Mouse (Mus musculus): ENCODE data around the gene Kras.
A peak's percentile ranks its signal among the peaks of the same experiment; 100 is the strongest.

Kras gene

DNA sequence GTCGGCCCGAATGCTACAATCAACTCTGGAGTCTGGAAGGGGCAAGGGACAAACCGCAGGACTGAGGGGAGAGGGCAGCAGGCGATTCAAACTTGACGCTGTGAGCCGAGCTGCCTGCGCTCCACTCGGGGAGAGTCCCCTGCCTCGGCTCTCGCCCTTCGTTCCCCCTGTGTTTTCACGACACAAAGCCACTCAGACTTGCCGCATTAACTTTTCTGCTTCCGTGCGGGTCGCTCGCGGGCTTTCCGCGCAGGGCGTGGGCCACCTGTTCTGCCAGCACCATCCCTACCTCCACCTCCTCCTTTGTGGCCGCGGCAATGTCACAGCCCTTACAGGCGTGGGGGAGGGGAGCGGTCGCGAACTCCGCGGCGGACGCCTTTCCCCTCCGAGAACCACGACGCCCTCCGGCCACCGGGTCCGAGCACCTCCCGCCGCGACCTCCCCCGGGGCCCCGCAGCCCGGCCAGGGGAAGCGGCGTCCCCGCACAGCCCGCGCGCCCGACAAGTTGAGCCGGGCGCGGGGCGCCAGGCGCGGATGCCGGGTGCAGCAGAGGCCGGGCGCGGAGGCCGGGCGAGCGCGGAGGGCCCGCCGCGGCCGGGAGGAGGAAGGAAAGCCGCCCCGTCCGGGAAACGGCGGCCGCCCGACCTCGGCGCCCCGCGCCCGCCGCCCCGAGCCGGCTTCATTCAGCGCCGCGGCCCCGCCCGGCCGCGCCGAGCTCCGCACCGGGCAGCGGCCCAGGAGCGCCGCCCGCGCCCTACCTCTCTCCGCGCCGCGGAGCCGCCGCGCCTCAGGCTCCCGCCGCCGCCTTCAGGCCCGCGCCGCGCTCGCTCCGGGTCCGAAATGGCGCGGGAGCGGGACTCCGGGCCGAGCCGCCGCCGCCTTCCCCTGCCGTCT lies 501 bp downstream of the Kras start:
- peak; percentile 77 for DNase-seq (ENCODE audit: low read depth, low spot score)

DNA sequence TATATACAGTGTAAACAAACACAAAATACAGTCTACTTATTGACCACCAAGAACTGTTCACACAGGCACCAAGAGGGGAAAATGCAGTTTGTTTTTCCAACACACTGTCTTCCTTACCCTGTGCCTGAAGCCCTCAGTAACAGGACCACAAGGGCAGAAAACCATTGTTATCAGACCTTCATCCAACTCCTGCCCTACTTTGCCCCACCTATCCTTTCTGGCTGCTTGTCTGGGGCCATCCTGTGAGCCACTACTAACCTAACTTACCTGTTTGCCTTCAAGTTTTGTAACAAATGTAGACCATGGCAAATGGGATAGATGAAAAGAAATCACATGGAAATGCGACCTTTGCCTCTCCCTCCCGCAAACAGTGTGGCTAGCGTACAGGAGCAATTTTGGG lies 2.2 kb downstream of the Kras start:
- DNase-seq (ENCODE audit: low read depth, low spot score) = no peak

DNA sequence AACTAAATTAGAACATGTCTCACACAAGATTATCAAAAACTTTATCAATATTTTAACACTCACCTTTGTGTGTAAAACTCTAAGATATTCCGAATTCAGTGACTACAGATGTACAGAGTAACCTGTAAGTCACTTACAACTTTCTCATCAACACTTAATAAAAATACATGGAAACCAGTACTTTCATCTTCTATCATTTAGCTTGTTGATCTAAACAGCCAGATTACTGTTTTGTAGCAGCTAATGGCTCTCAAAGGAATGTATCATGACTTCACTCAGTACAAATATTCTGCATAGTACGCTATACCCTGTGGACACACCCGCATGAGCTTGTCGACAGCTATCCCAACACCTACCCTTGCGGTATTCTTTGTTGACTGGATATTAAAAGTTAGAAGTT lies 3.2 kb downstream of the Kras start:
- DNase-seq (ENCODE audit: low read depth, low spot score) = no peak

DNA sequence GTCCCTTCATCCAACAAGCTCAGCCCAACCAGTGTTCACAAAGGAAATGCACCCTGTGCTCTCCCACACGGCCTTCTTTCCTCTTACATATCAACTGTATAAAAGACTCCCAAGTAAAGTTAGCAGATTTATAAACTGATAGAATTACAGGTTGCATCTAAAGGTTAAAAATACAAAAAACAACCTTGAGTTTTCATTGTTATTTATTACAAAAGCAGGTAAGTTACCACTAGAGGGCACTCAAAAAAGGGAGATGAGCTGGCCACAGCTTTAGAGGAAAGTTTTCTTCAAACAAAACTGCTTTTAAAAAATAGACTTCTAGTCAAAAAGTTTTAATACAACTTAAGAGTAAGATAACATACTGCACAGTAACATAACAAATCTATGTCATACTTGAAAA lies 7.5 kb downstream of the Kras start:
- DNase-seq (ENCODE audit: low read depth, low spot score) = peak; percentile 31

DNA sequence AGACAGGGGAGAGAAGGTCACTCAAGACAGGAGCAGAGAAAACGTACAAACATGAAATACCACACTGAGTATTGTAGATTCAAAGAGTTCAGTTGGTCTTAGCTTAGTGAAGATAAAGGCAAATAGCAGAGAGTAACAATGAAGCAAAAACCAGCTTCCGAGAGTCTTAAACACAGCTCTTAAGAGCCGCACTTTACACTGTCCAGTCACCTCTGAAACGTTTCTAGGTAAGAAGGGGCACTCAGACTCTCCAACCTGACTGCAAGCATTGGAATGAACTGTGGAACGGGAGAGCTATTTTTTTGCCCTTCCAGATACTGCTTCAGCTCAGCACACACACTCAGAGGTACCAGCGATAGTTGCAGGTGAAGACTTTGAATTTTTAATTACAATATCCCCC lies 9.8 kb downstream of the Kras start:
- no peak for DNase-seq (ENCODE audit: low read depth, low spot score)

- DNase-seq (ENCODE audit: low read depth, low spot score) = no peak
These were observed 12.9 kb downstream of the Kras start for GRCm38 (mm10) chr6:145237148-145237547.

GRCm38 (mm10) chr6:145235367-145235766 lies 14.7 kb downstream of the Kras start:
- DNase-seq (ENCODE audit: low read depth, low spot score) = no peak

DNA sequence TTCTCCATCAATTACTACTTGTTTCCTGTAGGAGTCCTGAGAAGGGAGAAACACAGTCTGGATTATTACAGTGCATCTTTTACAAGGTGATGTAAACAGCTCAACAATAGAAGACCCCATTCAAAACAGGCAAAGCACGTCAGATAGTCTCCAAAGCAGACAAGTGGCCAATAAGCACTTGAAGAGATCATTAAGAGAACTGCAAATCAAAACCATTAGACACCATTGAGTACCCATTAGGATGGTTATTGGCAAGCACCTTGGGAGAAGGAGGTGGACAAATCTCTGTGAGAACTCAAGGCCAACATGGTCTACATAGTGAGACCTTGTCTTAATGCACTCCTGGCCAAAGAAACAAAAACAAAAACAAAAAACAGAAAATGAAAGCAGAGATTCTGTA lies 15.6 kb downstream of the Kras start:
- no peak for DNase-seq (ENCODE audit: low read depth, low spot score)

GRCm38 (mm10) chr6:145226296-145226695 lies 23.7 kb downstream of the Kras start:
- no peak for DNase-seq (ENCODE audit: low read depth, low spot score)

DNA sequence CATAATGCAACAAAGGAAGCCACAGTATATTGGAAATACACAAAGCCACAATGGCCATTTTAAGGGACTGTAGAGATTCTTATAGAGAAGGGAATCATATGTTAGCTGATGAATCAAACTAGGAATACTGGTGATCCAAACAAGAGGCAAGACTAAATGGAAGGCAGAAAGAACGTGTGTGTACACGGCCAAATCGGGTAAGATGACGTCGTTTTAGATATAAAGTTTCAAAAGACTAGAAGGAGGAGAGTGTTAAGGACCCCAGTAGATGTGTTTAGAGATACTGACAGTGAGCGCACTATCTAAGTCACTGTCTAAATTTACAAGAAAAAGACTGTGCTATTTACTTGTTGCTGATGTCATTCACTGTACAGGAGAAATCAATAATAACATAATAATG lies 25.8 kb downstream of the Kras start:
- DNase-seq (ENCODE audit: low read depth, low spot score) = no peak

- DNase-seq (ENCODE audit: low read depth, low spot score) = no peak
These were observed 34.2 kb downstream of the Kras start for GRCm38 (mm10) chr6:145215826-145216225.

DNA sequence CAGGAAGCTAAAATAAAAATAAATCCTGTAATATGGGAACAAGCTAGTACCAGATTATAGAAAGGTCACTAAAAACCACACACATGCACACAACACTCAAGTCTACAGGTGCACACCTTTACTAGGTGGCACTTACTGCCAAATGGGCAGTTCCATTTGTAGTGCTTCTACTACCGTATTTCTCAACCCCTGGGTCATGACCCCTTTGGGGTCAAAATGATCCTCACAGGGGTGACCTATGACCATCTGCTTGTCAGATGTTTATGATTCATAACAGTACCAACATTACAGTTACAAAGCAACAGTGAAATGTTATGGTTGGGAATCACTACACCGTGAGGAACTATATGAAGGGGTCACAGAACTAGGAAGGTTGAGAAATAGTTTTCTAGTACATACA lies 36.1 kb downstream of the Kras start:
- no peak for DNase-seq (ENCODE audit: low read depth, low spot score)

DNA sequence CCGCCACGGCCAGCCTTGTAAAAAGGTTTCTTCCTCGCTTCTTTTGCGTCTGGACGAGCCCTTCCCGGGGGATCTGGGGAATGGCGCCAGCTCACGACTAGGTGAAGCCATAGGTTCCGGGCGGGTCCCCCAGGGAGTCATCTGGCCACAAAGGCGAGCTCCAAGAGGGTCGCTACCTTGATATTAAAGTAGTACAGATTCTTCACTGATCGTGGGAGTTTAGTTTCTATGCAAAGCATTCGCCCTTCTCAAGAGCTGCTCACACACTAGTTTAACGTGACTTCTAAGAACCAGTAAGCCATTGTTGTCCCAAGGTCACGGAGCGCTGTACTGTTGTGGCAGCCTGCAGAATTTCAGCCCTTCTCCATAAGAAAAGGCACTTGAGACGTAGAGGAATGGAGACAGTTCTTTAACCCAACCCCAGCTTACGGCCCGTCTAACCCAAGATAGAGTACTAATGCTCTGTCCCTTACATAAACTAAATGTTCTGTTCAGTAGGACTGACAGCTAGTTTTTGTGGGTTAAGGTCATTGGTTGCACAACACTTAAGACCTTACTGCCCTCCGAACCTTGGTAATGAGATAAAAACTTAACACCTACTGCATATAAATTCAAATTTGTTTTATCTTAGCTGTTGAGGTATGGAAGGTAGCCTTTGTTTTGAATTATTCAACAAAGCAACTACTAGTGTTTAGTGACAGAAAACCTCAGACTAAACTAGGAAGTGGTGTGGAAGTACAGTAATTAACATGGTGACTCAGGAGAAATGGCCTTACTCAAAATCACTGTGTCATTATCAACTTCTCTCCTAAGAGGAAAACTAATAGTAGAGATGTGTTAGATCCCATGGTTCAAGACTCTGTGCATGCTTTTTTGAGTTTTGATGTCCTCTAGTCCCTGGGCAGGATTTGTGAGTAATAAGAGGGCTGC lies 38.4 kb downstream of the Kras start:
- peak; percentile 98 for DNase-seq (ENCODE audit: low read depth, low spot score)

DNA sequence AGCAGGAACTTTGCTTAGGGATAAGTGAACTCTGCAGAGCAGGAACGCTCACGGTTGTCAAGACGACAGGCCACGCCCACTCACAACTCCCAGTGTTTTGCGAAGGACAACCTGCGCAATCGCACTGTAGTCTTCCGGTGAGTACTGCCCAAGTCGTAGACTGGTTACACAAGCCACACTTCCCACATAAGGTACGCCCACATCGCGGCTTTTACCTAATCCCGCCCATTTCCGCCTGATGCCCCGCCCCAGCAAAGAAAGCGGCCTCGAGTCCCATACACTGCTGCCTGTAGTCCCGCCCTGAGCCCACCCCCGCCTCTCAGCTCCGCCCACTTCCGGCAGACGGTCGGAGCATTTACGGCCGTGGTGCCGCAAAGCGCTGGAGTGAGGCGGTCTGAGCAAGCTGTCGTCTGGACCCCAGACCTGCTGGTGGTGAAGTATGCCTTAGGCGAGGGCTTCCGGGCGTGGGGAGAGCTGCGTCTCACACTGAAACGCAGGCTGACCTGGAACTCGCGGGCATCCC lies 39.2 kb downstream of the Kras start, which contains the start of the genes Casc1 and Etfrf1:
Casc1 (minus strand) TSS at position 190 of the 523 bp plus-strand sequence.
Etfrf1 (plus strand) TSS at position 319 of the 523 bp plus-strand sequence.
- DNase-seq (ENCODE audit: low read depth, low spot score) = peak; percentile 100

DNA sequence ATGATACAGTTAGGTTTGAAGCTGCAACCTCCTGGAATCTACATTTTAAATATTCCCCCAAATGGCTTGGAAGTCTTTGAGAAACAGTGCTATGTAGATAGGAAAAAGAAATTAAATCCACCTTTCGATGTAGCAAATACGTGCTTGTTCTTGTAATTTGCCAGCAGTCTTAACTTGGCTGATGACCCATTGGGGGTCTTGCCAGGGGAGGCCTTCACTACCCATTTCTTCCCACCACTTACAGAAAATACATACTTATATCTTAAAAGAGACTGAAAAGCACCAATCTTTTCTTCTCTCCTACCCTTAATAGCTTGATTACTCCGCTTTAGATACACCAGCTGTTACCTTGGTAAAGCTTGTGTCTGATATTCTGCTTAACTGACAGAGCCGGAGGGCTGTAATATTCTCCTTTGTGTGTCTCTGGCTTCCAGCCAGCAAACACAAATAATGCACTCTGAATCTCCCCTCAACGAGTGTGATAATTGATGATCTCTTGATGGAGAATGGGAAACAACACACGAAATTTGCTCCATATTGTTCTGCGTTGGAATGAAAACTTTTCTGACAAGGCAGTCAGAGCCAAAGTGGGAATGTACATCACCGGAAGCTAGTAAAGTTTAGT lies 39.9 kb downstream of the Kras start:
- no peak for DNase-seq (ENCODE audit: low read depth, low spot score)

GRCm38 (mm10) chr6:145205142-145205541 lies 44.9 kb downstream of the Kras start:
- DNase-seq (ENCODE audit: low read depth, low spot score) = no peak

DNA sequence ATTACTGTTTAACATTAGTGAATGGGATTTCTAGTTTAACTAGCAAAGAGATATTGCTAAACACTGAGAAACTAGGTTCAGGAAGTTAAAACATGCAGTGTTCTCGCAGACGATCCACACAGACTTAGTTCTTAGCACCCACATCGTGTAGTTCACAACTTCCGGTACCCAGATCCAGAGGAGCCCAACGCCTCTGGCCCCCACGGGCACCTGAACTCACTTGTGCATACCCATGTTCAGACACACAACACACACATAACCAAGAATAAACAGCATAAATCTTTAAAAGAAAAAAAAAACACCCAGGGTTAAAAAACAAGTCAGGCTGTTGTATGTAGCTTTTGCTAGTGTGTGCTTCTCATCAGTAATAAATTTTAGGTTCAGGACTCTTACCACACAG lies 45.6 kb downstream of the Kras start:
- DNase-seq (ENCODE audit: low read depth, low spot score) = no peak

GRCm38 (mm10) chr6:145202432-145203125 lies 47.5 kb downstream of the Kras start:
- DNase-seq (ENCODE audit: low read depth, low spot score) = no peak

DNA sequence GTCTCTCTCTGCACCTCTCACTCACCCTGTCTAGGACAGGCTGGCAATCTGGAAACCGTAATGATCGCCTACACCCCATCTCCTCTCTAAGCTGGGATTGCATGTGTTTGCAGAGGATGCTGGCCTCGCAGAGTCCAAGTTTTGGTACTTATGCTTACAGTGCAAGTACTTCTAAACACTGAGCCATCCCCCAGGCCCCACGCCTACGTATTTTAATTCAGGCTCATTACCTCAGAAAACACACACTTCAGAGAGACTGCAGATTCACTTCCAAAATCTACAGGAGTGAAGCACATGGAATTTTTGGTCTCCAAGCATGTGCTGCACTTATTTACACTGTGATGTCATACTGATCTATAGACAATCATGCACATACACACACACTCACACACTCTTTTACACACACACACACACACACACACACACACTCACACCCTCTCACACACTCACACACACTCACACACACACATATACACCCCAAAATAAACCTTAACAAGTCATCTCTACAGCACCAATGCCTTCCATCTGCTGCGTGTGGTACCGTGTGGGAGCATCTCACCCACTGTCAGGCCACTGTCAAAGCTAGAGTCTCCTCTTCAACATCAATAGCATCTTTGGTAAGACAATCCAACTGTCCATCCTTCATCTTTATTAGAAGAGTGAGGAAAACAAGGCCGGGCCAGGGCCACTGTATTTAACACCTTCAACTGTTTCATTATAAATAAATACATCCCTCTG lies 51.9 kb downstream of the Kras start:
- no peak for DNase-seq (ENCODE audit: low read depth, low spot score)

GRCm38 (mm10) chr6:145193446-145193845 lies 56.6 kb downstream of the Kras start:
- no peak for DNase-seq (ENCODE audit: low read depth, low spot score)
